Mouse (Mus musculus) kidney, adult 9 months (tissue): ENCODE results near the gene Hist1h3b.
"Not testable (repeated sequence)": the region's sequence is repeated elsewhere in the genome, so short reads cannot be mapped to it uniquely, and the experiment has no call there.

Experiments used
- DNase-seq: peaks from one replicate; pipeline ENCODE4 v3.0.0; 2022

Gene Hist1h3b

DNA sequence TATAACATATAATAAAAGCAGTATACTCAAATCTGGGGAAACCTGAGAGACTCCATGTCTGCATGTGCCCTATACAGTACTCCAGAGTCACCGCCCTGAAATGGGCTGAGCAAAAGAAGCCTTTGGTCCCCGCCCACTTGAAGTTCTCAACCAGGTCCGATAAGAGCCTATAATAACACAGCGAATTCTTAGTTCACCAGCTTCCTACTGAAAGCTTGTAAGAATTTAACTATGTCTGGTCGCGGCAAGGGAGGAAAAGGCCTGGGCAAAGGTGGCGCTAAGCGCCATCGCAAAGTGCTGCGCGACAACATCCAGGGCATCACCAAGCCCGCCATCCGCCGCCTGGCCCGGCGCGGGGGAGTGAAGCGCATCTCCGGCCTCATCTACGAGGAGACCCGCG, 4.7 kb downstream of the Hist1h3b start, which contains the start of gene Hist1h4b:
Hist1h4b (plus strand) TSS at position 224 of the 400 bp plus-strand sequence.
- peak; percentile 94 for DNase-seq

GRCm38 (mm10) chr13:23757211-23757773, 5.2 kb downstream of the Hist1h3b start:
- DNase-seq = no peak

- DNase-seq = no peak
These were observed 5.9 kb downstream of the Hist1h3b start for GRCm38 (mm10) chr13:23757921-23758320.

GRCm38 (mm10) chr13:23759251-23759771, 7.2 kb downstream of the Hist1h3b start:
- no peak for DNase-seq

- DNase-seq = no peak
These were observed 7.8 kb downstream of the Hist1h3b start for GRCm38 (mm10) chr13:23759916-23760239.

GRCm38 (mm10) chr13:23760240-23760971, 8.3 kb downstream of the Hist1h3b start:
- DNase-seq = no peak

DNA sequence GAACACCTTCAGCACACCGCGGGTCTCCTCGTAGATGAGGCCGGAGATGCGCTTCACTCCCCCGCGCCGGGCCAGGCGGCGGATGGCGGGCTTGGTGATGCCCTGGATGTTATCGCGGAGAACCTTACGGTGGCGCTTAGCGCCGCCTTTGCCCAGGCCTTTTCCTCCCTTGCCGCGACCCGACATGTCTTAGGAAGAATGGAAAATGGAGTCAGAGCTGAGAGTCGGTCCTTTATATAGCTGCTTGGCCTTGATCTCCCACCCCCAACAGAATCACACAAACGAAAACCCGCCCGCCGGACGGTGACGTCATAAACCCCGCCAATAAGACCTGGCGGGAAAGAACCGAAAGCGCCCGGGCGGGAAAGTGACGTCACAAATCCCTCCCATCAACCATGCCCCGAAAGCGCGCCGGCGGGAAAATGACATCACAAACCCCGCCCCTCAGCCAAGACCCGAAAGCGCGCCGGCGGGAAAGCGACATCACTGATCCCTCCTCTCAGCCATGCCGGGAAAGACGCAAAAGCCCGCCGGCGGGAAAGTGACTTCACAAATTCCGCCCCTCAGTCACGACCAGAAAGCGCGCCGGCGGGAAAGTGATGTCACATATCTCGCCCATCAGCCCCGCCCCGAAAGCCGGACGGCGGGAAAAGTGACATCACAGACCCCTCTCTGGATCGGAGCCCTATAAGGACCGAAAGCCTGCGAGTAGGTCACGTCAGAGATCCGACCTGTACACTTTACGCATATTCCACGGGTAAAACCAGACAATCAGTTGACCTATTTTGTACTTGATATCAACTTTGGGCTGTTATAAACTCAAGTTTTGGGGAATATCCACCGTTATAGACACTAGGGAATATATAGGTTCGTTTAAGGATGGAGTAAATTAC, 9.2 kb downstream of the Hist1h3b start, which contains the start of gene Hist1h4a:
Hist1h4a (minus strand) TSS at position 259 of the 893 bp plus-strand sequence.
- peak; percentile 96 for DNase-seq

DNA sequence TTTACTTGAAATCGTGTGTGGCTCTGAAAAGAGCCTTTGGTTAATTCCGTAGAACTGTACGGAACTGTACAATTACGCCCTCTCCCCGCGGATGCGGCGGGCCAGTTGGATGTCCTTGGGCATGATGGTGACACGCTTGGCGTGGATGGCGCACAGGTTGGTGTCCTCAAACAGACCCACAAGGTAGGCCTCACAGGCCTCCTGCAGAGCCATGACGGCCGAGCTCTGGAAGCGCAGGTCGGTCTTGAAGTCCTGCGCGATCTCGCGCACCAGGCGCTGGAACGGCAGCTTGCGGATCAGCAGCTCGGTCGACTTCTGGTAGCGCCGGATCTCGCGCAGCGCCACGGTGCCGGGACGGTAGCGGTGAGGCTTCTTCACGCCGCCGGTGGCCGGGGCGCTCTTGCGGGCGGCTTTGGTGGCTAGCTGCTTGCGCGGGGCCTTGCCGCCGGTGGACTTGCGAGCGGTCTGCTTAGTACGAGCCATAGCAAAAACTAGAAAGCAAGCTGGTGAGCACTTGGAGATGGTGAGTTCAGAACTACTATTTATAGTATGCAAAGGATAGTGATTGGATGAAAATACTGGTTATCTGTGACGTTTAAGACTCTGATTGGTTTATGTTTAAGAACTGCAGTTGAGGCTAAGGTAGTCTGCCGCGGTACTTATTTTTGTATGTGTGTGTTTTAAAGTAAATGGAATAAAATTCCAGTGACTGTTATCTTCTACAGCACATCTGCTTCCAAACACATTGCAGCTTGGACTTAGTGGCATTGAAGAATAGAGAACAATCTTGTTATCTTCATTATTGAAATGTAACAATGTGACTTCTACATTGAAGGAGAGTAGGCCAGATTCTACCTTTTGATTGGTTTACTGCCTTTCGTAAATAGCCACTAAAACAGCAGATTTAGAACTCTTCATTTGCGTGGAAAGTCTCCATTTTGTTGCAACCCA, 10.1 kb downstream of the Hist1h3b start, which contains the start of gene Hist1h3a:
Hist1h3a (minus strand) TSS at position 516 of the 951 bp plus-strand sequence.
- DNase-seq = peak; percentile 80

DNA sequence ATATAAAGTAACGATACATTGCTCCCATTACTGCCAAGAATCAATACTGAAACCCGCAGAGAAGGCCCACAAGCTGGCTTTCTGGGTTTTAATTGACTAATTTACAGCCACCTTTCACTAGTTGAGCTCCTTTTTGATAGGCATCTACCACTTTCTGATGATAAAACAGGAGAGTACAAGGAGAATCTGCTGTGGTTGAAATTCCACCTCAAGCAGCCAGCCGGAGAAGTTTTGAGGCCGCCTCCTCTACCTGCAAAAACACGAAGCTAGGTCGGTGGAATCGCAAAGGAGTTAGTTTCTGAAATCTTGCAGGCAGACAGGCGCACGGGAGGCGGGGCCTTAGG, 11.1 kb downstream of the Hist1h3b start:
- no peak for DNase-seq

GRCm38 (mm10) chr13:23763586-23764323, 11.7 kb downstream of the Hist1h3b start, which contains the start of gene Hist1h1a:
Gene Hist1h1a, plus strand, starts transcription at chr13:23763666.
- peak; percentile 86 for DNase-seq

DNA sequence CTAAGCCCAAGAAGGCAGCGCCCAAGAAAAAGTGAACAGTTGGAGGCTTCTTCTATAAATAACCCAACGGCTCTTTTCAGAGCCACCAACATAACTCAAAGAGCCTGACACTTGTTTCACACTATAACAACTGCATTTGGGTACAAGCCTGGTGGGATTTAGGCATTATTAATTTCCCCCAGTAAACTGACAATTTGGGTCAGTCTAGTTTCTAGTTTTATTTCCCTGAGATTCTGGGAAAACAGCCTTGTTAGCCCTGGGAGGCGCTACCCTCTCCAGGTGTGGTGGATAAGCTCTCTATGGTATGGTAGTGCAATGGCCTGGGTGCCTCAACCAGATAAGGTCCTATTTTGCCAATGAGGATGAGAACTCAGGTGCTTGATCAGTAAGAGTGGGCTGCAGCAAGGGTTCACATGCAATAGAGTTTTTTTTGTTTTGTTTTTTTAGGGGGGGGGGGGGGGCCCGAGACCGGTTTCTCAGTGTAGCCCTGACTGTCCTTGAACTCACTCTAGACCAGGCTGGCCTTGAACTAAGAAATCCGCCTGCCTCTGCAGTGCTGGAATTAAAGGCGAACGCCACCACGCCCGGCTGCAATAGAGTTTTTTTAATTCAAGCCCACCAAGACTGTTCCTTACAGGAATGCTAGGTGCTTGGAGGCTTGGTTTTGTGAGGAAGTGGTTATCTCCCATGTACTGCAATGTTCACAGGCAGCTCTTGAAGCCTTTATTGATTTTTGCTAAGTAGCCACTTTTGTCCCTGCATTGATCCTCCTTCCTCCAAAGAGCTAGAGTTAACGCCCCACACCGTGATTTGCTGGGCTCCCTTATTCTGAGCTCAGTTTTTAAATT, 12.5 kb downstream of the Hist1h3b start:
- DNase-seq = no peak

GRCm38 (mm10) chr13:23765172-23765513, 13.1 kb downstream of the Hist1h3b start:
- DNase-seq = no peak

DNA sequence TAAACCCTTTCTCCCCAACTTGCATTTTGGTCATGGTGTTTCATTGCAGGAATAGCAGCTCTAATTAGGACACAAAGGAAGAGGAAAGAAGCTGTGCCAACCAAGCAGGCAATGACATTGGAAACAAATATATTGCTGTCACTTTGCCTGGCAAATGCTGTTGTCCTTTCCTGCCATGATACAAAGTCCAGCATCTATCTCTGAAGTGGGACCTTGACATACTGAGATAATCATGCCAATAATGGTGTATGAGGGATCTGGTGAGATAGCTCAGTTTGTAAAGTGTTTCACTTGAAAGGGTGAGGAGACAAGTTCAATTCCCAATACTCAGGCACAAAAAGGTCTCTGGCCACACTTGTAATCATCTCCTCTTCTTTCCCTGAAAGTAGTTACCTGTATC, 14.7 kb downstream of the Hist1h3b start:
- DNase-seq = no peak

DNA sequence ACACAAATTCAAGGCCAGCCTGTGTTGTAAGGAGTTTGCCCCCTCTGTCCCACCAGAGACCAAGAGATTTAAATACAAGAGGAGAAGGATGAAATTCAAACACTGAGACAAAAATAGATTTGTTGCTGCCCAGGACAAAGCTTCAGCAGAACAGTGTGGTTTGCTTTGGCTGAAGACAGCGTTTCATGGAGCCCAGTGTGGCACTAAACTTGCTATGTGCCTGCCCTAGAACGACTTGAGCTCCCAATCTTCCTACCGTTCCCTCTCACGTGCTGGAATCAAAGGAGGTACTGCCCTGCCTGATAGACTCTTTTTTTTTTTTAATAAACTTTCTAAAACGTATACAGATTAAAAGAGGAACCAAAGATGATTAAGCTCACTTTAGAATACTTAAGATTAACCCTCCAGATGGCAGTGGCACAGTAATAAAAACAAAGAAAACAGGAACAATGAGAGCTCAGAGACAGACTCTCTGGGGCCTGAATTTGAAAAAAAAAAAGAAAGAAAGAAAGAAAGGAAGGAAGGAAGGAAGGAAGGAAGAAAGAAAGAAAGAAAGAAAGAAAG, 16.8 kb downstream of the Hist1h3b start:
- no peak for DNase-seq

DNA sequence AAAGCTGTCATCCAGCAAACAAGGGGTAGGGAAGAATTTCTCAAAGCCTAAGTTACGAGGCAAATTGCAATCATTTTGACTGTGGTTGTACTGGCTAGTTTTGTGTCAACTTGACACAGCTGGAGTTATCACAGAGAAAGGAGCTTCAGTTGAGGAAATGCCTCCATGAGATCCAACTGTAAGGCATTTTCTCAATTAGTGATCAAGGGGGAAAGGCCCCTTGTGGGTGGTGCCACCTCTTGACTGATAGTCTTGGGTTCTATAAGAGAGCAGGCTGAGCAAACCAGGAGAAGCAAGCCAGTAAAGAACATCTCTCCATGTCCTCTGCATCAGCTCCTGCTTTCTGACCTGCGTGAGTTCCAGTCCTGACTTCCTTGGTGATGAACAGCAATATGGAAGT, 17.5 kb downstream of the Hist1h3b start, which contains the start of gene Trim38:
Trim38 (plus strand) TSS at position 301 of the 400 bp plus-strand sequence.
- DNase-seq = not testable (repeated sequence)

- no peak for DNase-seq
These were observed 20.7 kb downstream of the Hist1h3b start for GRCm38 (mm10) chr13:23772561-23773313.

GRCm38 (mm10) chr13:23778339-23778738, 26.3 kb downstream of the Hist1h3b start:
- DNase-seq = no peak

DNA sequence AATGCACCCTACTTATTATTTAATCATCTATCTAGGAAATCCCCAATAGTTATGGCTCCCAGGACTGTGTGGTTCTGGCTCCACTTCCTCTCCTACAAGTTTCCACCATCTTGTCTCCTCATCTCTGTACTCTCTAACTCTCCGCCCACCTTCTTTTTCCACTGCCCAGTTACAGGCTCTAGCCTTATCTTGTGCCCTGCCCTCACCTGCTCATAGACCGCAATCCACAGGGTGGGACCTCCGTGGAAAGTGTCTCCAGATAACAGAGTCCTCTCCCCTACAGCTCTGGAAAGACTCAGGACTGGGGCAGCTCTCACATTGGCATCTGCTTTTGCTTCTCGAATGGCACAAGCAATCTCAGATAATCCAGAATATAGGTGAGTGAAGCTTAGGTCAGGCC, 27.0 kb downstream of the Hist1h3b start:
- DNase-seq = no peak

DNA sequence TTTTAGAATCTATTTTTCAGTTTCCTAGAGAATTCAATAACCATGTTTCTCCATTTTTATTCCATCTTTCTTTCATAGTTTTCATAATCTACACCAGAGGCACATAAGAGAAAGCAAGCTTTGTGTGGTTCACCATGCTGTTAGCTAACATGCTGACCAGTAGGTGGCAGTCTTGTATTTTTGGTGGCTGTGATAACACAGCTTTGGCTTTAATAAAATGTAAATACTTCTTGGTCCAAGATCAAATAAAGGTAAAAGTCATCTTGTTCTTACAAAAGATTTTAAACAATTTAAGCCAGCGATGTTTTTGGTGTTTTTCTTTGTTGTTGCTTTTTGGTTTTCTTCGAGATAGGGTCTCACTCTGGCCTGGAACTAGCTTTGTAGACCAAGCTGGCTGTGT, 40.5 kb downstream of the Hist1h3b start:
- peak; percentile 57 for DNase-seq
